Mouse (Mus musculus) stomach, embryonic 16.5 days (tissue): ENCODE measurements around the gene Tatdn3. TPM values are rescaled to one million over a fixed set of nuclear protein-coding genes. Genes with fewer than 3 reads are reported as not detected.

Experiments
- ATAC-seq: fragments of 200-750 bp; cut with Nextera tagmentation; 2 replicates; pipeline ENCODE4 v1.8.0; 2017; ENCODE audit warnings: moderate number of reproducible peaks, moderate TSS enrichment; ENCODE audit not compliant: insufficient read depth, low FRiP score
- H3K27ac ChIP-seq: fragments of 300-500 bp; sonication (generic); 2 replicates; pipeline ENCODE4 v1.5.1; 2014; ENCODE audit warnings: low read length
- H3K27me3 ChIP-seq: fragments of 300-500 bp; sonication (generic); 2 replicates; pipeline ENCODE4 v1.6.1; 2014; ENCODE audit warnings: low read length, control low read depth, mixed read lengths; ENCODE audit not compliant: control insufficient read depth, insufficient read depth
- H3K36me3 ChIP-seq: fragments of 300-500 bp; sonication (generic); 2 replicates; pipeline ENCODE4 v1.6.1; 2014; ENCODE audit warnings: low read length; ENCODE audit not compliant: control insufficient read depth, insufficient read depth
- H3K4me1 ChIP-seq: fragments of 300-500 bp; sonication (generic); 2 replicates; pipeline ENCODE4 v1.6.1; 2014; ENCODE audit warnings: low read length, control low read depth, mixed read lengths; ENCODE audit not compliant: control insufficient read depth, insufficient read depth
- H3K4me2 ChIP-seq: fragments of 300-500 bp; sonication (generic); 2 replicates; pipeline ENCODE4 v1.6.1; 2014; ENCODE audit warnings: low read depth, low read length, mixed read lengths
- H3K4me3 ChIP-seq: fragments of 300-500 bp; sonication (generic); replicated peaks from 2 replicates; pipeline ENCODE4 v1.5.1; 2014; ENCODE audit warnings: mild to moderate bottlenecking, low read length
- H3K9ac ChIP-seq: fragments of 300-500 bp; sonication (generic); 2 replicates; pipeline ENCODE4 v1.6.1; 2014; ENCODE audit warnings: low read length
- H3K9me3 ChIP-seq: fragments of 300-500 bp; sonication (generic); replicated peaks from 2 replicates; pipeline ENCODE4 v1.6.1; 2016; ENCODE audit warnings: low read length, control low read depth; ENCODE audit not compliant: control insufficient read depth
- WGBS: fragments of 180-500 bp; shearing (Covaris S2); extraction: QIAGEN DNeasy Blood & Tissue Kit; methylation state at CpG from one replicate; pipeline ENCODE4 v1.1.7; 2014; 5-methylcytosine and 5-hydroxymethylcytosine counted together
- polyA plus RNA-seq: library from polyadenylated mRNA; unstranded; fragments of >200 nt; fragmentation: Nextera tagmentation; extraction: Ambion mirVana; gene quantifications from 2 replicates; pipeline ENCODE4 v1.2.1, GENCODE M21; 2015

Gene Tatdn3
- polyA plus RNA-seq, 1 experiment from 2014 or later: 15.1 TPM

DNA sequence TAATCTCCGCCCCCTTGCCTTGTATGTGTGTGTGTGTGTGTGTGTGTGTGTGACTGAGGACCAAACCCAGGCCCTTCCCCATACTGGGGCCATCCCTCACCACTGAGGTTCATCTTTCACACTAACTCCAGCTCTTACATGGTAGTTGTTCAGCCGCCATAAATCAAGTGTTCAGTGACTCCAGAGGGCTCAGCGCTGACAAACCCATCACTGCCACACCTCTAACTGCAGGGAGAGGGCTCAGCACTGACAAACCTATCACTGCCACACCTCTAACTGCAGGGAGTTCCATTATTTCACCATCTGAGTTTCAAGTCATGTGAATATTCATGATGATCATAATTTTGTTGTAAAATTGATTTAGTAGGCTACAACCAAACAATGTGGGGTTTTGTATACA, 9.2 kb downstream of the Tatdn3 start:
- 77% methylated on average over 3 of the region's 3 CpGs for WGBS
- H3K4me3 ChIP-seq: no peak overlapping the region
- H3K9me3 ChIP-seq: no peaks in the 10 kb centered on the region
- no peaks in the 10 kb centered on the region for H3K4me1 ChIP-seq
- no peak overlapping the region for H3K4me2 ChIP-seq
- ATAC-seq: no peak
- H3K36me3 ChIP-seq: no peaks in the 10 kb centered on the region
- no peaks in the 10 kb centered on the region for H3K27me3 ChIP-seq
- no peak overlapping the region for H3K27ac ChIP-seq
- no peak overlapping the region for H3K9ac ChIP-seq

DNA sequence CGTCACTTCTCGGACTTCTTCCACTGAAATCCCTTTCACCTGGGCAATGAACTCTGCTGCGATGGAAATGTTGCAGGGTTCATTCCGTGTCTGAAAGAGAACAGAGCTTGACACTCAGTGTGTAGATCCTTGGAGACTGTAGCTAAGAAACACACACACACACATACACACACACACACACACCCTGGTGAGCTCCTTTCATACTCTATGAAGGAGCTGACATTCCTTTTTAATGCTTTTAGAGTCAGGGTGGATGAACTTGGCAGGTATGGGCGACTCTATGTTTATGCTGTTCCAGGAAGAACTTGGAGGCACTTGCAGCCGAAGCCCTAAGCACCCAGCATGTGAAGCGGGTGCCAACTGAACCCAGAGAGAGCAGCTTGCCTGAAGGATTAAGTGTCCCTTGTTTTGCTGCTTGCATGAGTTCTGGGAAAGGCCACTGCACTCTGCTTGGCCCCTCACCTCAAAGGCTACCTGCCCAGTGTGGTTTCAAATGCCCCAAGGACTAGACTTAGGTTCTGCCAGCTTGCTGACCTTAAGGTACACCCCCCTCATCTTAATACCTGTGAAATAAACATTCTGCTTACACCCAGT, 16.4 kb downstream of the Tatdn3 start:
- Histone ChIP-seq H3K9ac (no peak overlapping the region), H3K36me3 (no peaks in the 10 kb centered on the region), H3K4me1 (no peaks in the 10 kb centered on the region), H3K4me2 (no peak overlapping the region), H3K27ac (no peak overlapping the region), H3K9me3 (no peaks in the 10 kb centered on the region), H3K27me3 (no peaks in the 10 kb centered on the region), H3K4me3 (no peak overlapping the region)
- WGBS: 59% methylated on average over 7 of the region's 7 CpGs
- ATAC-seq: peak; percentile 53; the same call in 1 of the 2 replicates

DNA sequence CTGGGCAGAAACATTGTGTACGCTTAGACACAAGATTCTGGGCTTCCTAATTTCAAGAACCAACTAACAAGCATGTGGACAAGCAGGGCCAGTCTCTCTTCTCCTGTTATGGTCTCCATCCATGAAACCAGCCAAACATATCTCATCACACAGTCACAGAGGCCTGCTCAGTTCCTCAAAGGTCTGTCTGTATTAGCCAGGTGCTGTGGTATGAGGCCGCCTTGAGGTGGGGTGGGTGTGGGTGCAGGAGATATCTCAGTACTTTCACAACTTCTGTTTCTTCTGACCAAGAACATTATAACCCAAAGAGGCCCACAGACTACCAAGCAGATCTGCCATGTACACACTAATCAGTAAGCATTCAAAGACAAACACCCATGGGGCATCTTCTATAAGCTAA, 17.5 kb downstream of the Tatdn3 start:
- Histone ChIP-seq H3K9me3 (no peaks in the 10 kb centered on the region), H3K27ac (no peak overlapping the region), H3K4me2 (no peak overlapping the region), H3K4me1 (no peaks in the 10 kb centered on the region), H3K36me3 (no peaks in the 10 kb centered on the region), H3K4me3 (no peak overlapping the region), H3K9ac (no peak overlapping the region), H3K27me3 (no peaks in the 10 kb centered on the region)
- no peak for ATAC-seq
- 90% methylated on average over 2 of the region's 2 CpGs for WGBS

DNA sequence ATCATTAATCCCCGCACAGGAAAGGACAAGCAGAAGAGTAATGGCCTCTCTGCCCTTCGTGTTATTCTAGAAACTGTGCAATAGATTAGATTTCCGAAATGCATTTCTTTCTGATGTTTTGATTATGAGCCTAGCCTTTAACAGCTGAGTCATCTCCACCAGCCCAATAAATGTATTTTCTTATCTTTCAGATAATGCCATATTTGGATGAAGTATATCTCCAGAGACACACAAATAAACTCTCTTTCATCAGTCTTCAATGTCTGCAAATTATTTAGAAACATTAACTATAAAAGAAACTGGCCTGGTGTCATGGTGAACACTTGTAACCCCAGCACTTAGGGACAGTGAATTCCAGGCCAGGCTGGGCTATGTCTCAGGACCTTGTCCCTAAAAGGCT, 20.0 kb downstream of the Tatdn3 start:
- H3K4me1 ChIP-seq: no peaks in the 10 kb centered on the region
- no peak overlapping the region for H3K9ac ChIP-seq
- no peak overlapping the region for H3K27ac ChIP-seq
- no peak overlapping the region for H3K4me3 ChIP-seq
- H3K36me3 ChIP-seq: no peaks in the 10 kb centered on the region
- no peak overlapping the region for H3K4me2 ChIP-seq
- no peaks in the 10 kb centered on the region for H3K27me3 ChIP-seq
- no peak for ATAC-seq
- H3K9me3 ChIP-seq: no peaks in the 10 kb centered on the region
- WGBS: 44% methylated on average over 3 of the region's 3 CpGs

DNA sequence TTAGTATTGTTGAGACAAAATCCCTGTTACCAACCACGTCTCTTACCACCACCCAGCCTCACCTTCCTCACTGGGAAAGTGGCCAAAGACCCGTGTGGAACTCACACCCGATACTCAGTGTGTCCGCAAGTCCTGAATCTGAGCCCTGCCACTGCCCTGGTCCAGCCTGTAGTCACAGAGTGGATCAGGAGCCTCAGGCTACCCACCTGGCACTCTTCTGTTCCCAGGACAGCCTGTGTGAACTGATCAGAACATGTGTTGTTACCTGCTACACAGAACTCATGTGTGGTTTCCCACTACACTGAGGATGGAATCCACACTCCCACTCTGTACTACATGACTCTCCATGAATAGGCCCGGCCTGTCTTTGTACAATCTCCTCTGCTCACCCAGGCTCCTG, 20.6 kb downstream of the Tatdn3 start:
- H3K4me3 ChIP-seq: no peak overlapping the region
- H3K9ac ChIP-seq: no peak overlapping the region
- no peak overlapping the region for H3K27ac ChIP-seq
- no peaks in the 10 kb centered on the region for H3K27me3 ChIP-seq
- 75% methylated on average over 5 of the region's 5 CpGs for WGBS
- no peaks in the 10 kb centered on the region for H3K36me3 ChIP-seq
- ATAC-seq: no peak
- H3K4me1 ChIP-seq: no peaks in the 10 kb centered on the region
- no peak overlapping the region for H3K4me2 ChIP-seq
- no peaks in the 10 kb centered on the region for H3K9me3 ChIP-seq

DNA sequence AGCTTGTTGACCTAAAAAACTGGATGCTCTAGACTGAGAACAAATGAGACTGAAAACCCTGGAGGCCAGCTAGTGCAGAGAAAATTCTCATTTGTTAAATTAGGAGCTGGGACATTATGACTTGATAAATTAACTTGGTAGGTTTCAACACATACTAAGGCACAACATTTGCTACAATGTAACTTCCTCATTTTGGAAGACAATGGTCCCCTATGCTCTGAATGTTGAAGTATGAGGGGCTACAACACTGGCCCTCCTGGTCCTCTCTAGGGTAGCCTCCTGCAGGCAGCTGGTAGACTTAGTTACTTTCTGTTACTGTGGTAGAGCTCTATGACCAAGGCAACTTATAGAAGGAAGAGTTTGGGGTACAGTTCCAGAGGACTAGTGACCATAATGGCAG, 21.4 kb downstream of the Tatdn3 start:
- no peaks in the 10 kb centered on the region for H3K4me1 ChIP-seq
- H3K4me2 ChIP-seq: no peak overlapping the region
- no peak overlapping the region for H3K27ac ChIP-seq
- H3K36me3 ChIP-seq: no peaks in the 10 kb centered on the region
- H3K9me3 ChIP-seq: no peaks in the 10 kb centered on the region
- no peaks in the 10 kb centered on the region for H3K27me3 ChIP-seq
- ATAC-seq: no peak
- H3K4me3 ChIP-seq: no peak overlapping the region
- H3K9ac ChIP-seq: no peak overlapping the region

DNA sequence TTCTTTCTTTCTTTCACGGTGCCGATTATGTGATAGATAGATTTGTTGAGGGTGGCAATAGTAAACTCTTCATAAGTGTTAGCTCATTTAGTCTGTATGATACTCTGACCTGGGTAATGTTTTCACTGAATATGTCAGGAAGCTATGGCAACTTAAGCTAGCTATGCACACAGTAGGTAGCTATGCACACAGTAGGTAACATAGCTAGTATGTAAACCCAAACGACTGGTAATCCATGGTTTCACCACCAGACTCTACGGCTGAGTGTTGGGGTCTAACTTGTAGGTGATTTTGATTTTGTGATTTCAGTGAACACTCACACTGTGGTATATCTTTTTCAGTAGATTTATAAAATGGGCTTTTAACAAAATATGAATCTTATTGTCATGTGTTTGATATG, 24.7 kb downstream of the Tatdn3 start:
- no peaks in the 10 kb centered on the region for H3K4me1 ChIP-seq
- no peak overlapping the region for H3K9ac ChIP-seq
- ATAC-seq: no peak
- no peak overlapping the region for H3K4me2 ChIP-seq
- no peaks in the 10 kb centered on the region for H3K27me3 ChIP-seq
- WGBS: 90% methylated on average over 4 of the region's 4 CpGs
- H3K27ac ChIP-seq: no peak overlapping the region
- H3K36me3 ChIP-seq: no peaks in the 10 kb centered on the region
- no peak overlapping the region for H3K4me3 ChIP-seq
- no peaks in the 10 kb centered on the region for H3K9me3 ChIP-seq

DNA sequence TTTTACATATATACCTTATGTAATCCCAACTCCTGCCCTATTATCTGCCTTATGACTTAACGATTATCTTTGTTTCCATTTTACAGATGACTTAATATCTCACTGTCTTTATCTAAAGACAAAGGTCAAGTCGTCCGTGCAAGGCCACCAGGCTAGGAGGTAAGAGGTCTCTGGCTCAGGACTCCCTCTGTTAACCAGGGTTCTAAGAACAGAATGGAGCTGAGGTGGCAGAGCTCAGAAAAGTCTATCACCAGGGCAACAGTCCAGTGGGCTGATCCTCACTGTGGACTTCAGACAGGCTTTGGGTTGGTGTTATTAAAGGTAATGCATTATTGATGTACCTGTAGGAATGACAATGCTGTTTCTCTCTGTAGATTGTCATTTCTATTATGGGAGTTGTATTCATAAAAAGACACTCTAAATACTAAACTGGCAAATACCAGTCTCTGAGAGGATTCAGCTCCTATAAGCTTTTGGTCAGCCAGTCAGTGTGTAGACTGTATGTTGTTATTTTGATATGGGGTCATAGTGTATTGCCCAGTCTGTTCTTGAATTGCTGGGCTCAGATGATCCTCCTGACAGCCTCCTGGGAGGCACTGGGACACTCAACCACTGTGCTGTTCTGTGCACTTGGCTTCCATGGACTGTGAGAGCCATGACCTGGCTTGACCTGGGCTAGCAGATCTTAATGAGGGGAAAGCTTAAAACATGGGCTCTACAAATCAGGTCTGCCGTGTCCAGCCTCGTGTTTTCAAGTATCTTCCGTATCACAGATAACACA, 26.0 kb downstream of the Tatdn3 start, which contains the start of gene Spata45:
Spata45 (plus strand) TSS at position 86 of the 781 bp plus-strand sequence.
- Histone ChIP-seq H3K27me3 (no peaks in the 10 kb centered on the region), H3K36me3 (no peaks in the 10 kb centered on the region), H3K9ac (no peak within 1 kb of the TSS), H3K27ac (no peak within 1 kb of the TSS), H3K4me1 (no peaks in the 10 kb centered on the region), H3K4me3 (no peak within 1 kb of the TSS), H3K4me2 (no peak within 1 kb of the TSS), H3K9me3 (no peaks in the 10 kb centered on the region)
- ATAC-seq: no peak
- WGBS: 70% methylated on average over 6 of the region's 6 CpGs

DNA sequence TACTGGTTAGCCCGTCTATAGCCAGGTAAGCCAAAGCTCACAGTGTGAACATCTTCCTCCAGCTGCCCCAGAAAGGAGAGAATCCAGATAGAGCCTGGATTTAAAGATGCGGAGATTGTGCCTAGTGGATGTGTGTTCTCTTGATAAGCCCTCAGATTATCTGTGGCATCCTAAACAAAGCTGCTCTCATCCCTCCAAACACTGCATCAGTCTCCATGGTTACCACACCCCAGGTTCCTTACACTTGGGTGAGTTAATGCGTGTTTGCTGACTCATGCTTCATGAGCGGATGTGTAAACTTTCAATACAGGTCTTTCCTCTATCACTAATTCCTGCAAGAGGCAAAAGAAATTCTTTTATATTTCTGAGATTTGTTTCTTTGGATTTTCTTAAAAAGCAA, 27.1 kb downstream of the Tatdn3 start:
- H3K9me3 ChIP-seq: no peaks in the 10 kb centered on the region
- H3K4me2 ChIP-seq: no peak overlapping the region
- WGBS: 28% methylated on average over 4 of the region's 4 CpGs
- H3K9ac ChIP-seq: no peak overlapping the region
- H3K4me1 ChIP-seq: no peaks in the 10 kb centered on the region
- no peaks in the 10 kb centered on the region for H3K27me3 ChIP-seq
- H3K27ac ChIP-seq: no peak overlapping the region
- H3K36me3 ChIP-seq: no peaks in the 10 kb centered on the region
- ATAC-seq: no peak
- no peak overlapping the region for H3K4me3 ChIP-seq
